Mouse (Mus musculus): ENCODE measurements at regions not wholly inside any gene's neighbourhood (a gene's known extent, or its start where the extent isn't known, plus 50 kb on each side); places are given as distances from the start of the nearest gene placed in this dataset.

DNA sequence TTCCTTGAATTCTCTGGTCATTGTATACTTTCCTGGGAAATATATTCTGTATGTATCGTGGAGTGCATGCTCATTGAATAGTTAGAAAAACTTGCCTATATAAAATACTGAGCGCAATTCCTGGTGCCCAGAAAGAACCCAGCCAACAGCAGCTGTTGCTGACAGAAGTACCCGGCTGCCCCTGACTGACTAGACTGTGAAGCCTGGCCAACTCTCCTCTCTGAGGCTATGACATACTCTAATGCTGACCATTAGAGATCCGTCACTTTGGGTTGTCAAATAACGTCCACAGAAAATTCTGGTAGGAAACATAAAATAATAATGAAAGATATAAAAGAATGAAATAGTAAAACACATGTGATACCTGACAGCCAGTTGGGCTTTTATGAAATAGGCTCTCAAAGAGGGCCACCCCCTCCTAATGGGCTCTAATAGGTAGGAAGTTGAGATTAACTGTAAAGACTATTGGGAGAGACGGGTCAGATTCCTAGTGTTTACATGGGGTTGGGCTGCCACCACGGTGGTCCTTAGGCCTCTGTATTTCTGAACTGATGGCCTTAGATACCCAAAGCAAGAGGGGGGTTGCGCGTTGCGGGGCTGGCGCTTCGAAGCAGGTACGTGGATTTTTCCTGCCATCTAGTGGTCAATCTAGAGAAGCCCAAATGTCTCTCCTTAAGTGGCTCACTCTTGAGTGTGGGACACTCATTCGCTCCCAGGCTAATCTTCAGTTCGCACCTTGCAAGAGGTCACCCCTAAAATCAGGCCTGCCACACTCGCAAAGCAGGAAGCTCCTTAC, 53.0 kb upstream of the Mon1b start:
- DNase-seq, result peak; percentile 10

GRCm38 (mm10) chr8:113583801-113584200, 51.6 kb upstream of the Mon1b start:
- no peak for DNase-seq

Data from lung, postnatal 36 days (tissue).